Mouse (Mus musculus): ENCODE data around the gene Sp6. TPM values are rescaled to one million over a fixed set of nuclear protein-coding genes. Genes with fewer than 3 reads are reported as not detected.

Gene Sp6
- polyA plus RNA-seq, 1 experiment from 2014 or later = not detected

DNA sequence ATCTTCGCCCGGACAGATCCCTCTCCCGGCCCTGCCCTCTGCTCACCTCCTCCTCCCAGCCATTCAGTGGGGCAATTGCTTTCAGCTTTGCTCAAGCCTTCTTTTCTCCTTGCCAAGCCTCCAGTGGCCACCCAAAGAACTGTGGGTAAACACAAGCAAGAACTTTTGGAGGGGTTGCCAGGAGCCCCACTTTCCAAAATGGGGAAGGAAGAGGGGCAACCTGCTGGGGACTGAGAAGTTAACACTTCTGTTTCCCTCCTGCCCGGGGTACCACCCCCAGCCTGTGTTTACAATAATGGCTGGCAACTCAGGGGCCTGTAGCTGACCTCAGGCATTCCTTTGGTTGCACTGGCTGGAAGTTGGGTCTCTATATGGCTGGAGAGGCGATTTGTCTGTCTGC lies 10.0 kb upstream of the Sp6 start:
- Histone ChIP-seq H3K27me3 (replicated peaks; ENCODE audit: control insufficient read depth, insufficient read depth, low read length) (0 out of 2 replicates have a peak, but pooled peaks cover 3% of the 10 kb centered on the region), H3K4me3 (ENCODE audit: low read depth, low read length) (no peak overlapping the region), H3K36me3 (ENCODE audit: control insufficient read depth, insufficient read depth, low read length) (no peaks in the 10 kb centered on the region), H3K4me2 (ENCODE audit: low read length) (no peak overlapping the region), H3K9ac (ENCODE audit: low read length) (no peak overlapping the region), H3K27ac (ENCODE audit: low read depth) (no peak overlapping the region), H3K4me1 (replicated peaks; ENCODE audit: control insufficient read depth, insufficient read depth, low read length) (no peaks in the 10 kb centered on the region), H3K9me3 (ENCODE audit: control insufficient read depth, low read length) (no peaks in the 10 kb centered on the region)
- ATAC-seq (replicated peaks; ENCODE audit: low FRiP score, low TSS enrichment, low read depth) (no peak), DNase-seq (ENCODE audit: low spot score) (no peak)
- 20% methylated on average over 5 of the region's 5 CpGs for WGBS

DNA sequence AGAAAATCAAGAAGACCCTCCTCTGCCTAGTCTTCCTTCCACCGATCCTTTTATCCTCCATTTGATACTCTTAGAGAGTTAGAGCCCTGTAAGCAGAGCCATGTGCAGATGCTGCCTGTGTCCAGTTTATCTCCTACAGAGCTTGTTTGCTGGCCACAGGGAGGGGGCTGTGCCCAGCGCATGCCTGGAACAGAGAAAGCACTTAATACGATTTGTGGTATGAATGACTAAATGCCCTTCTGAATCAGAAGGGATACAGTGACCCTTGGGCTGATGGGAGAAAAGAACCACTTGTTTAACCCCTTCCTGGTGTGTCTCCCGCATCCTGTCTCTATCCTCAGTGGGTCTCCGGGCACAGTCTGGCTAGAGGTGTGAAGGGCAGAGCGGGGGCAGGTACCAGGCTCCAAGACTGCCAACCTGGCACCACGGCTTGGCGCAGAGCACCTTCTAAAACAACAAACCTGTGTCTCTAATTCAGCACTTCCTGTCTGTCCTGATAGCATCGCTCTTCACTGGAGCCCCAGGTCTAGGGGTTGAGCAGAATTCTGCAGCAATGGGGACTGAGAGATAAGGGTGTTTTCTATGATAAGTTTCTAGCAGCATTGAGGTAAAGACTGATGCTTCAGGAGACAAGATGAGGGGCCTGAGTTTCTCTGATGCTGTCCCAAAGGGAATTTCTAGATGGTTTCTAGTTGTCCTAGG lies 6.0 kb upstream of the Sp6 start:
- Histone ChIP-seq H3K4me3 (ENCODE audit: low read depth, low read length) (no peak overlapping the region), H3K9me3 (ENCODE audit: control insufficient read depth, low read length) (no peaks in the 10 kb centered on the region), H3K9ac (ENCODE audit: low read length) (no peak overlapping the region), H3K27ac (ENCODE audit: low read depth) (no peak overlapping the region), H3K4me1 (replicated peaks; ENCODE audit: control insufficient read depth, insufficient read depth, low read length) (no peaks in the 10 kb centered on the region), H3K4me2 (ENCODE audit: low read length) (no peak overlapping the region), H3K27me3 (replicated peaks; ENCODE audit: control insufficient read depth, insufficient read depth, low read length) (0 out of 2 replicates have a peak, but pooled peaks cover 10% of the 10 kb centered on the region), H3K36me3 (ENCODE audit: control insufficient read depth, insufficient read depth, low read length) (no peaks in the 10 kb centered on the region)
- DNase-seq (ENCODE audit: low spot score) = no peak
- ATAC-seq (replicated peaks; ENCODE audit: low FRiP score, low TSS enrichment, low read depth) = no peak
- 54% methylated on average over 9 of the region's 9 CpGs for WGBS

DNA sequence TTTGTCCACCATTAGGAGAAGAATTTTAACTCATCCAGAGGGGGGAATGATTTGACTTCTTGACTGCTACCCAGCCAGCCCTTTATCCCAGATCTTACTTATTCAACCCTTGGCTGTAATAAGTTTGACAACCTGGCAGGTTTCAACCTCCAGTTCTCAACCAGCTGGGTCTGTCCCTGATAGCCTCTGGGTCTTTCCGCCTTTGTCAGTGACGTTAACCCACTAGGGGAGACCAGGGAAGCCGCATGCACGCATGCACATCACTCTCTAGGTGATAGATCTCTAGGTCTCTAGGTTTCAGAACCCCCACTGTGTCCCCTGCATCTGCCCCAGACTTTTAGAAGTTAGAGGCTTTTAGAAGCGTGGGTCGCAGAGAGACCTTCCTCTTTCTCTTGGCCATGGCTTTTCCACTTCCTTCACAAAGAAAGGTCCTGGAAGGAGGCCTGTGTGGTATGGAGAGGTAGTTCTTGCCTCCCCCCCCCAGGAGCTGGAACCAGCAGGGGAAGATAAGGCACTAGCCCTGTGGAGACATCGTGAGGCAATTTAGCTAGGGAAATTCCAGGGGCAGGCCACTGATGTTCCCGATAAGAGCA lies 3.9 kb upstream of the Sp6 start:
- H3K27me3 ChIP-seq (replicated peaks; ENCODE audit: control insufficient read depth, insufficient read depth, low read length) = peaks cover 16% of the 10 kb centered on the region
- WGBS = 50% methylated on average over 8 of the region's 8 CpGs
- H3K36me3 ChIP-seq (ENCODE audit: control insufficient read depth, insufficient read depth, low read length) = no peaks in the 10 kb centered on the region
- H3K9ac ChIP-seq (ENCODE audit: low read length) = no peak overlapping the region
- no peak overlapping the region for H3K4me2 ChIP-seq (ENCODE audit: low read length)
- H3K4me3 ChIP-seq (ENCODE audit: low read depth, low read length) = no peak overlapping the region
- no peaks in the 10 kb centered on the region for H3K9me3 ChIP-seq (ENCODE audit: control insufficient read depth, low read length)
- no peaks in the 10 kb centered on the region for H3K4me1 ChIP-seq (replicated peaks; ENCODE audit: control insufficient read depth, insufficient read depth, low read length)
- DNase-seq (ENCODE audit: low spot score) (no peak), ATAC-seq (replicated peaks; ENCODE audit: low FRiP score, low TSS enrichment, low read depth) (no peak)
- no peak overlapping the region for H3K27ac ChIP-seq (ENCODE audit: low read depth)

DNA sequence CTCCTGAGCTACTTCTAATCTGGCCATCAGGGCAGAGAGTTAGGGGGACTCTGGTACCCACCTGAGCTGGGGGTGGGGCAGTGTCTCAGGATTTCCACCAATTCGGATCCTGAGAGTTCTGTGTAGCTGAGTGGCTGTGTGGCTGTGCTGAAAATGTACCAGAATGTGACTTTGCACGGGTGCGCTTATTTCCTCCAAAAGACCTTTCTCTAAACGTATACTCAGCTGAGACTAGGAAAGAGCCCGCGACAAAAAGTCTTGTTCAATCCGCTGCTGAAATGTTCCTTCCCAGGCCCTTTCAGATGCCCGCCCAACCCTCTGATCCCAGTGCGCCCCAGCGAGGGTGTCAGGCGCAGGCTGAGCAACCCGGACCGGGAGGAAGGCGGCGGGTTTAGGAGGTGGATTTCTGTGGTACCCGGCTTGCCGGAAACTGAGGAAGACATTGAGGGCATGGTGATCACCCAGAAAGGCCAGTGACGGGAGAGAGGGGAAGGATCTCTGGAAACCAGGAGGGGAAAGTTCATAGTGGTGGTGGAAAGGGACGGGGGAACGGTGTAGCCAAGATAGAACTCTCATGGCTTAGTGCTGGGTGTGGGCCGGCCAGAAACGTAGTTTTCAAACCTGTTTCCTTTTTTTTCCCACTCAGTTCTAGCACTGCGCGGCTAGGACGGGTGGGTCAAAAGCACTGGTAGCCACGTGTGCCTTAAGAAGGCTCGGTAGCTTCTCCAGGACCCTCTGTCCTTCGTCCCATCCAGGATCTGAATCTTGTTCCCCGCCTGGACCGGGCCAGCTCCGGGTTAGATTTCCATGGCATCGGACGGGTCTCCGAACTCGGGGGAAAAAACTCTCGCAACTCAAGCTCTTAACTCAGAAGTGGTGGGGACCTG lies 4.7 kb downstream of the Sp6 start:
- no peaks in the 10 kb centered on the region for H3K9me3 ChIP-seq (ENCODE audit: control insufficient read depth, low read length)
- H3K4me1 ChIP-seq (replicated peaks; ENCODE audit: control insufficient read depth, insufficient read depth, low read length) = peaks cover 14% of the 10 kb centered on the region
- peaks cover 82% of the 10 kb centered on the region for H3K27me3 ChIP-seq (replicated peaks; ENCODE audit: control insufficient read depth, insufficient read depth, low read length)
- H3K36me3 ChIP-seq (ENCODE audit: control insufficient read depth, insufficient read depth, low read length) = no peaks in the 10 kb centered on the region
- no peak overlapping the region for H3K27ac ChIP-seq (ENCODE audit: low read depth)
- ATAC-seq (replicated peaks; ENCODE audit: low FRiP score, low TSS enrichment, low read depth) (no peak), DNase-seq (ENCODE audit: low spot score) (peak; percentile 67)
- H3K4me3 ChIP-seq (ENCODE audit: low read depth, low read length) = peak overlapping the region; percentile 37
- 1% methylated on average over 36 of the region's 36 CpGs for WGBS
- H3K4me2 ChIP-seq (ENCODE audit: low read length) = peak overlapping the region; percentile 58
- no peak overlapping the region for H3K9ac ChIP-seq (ENCODE audit: low read length)

DNA sequence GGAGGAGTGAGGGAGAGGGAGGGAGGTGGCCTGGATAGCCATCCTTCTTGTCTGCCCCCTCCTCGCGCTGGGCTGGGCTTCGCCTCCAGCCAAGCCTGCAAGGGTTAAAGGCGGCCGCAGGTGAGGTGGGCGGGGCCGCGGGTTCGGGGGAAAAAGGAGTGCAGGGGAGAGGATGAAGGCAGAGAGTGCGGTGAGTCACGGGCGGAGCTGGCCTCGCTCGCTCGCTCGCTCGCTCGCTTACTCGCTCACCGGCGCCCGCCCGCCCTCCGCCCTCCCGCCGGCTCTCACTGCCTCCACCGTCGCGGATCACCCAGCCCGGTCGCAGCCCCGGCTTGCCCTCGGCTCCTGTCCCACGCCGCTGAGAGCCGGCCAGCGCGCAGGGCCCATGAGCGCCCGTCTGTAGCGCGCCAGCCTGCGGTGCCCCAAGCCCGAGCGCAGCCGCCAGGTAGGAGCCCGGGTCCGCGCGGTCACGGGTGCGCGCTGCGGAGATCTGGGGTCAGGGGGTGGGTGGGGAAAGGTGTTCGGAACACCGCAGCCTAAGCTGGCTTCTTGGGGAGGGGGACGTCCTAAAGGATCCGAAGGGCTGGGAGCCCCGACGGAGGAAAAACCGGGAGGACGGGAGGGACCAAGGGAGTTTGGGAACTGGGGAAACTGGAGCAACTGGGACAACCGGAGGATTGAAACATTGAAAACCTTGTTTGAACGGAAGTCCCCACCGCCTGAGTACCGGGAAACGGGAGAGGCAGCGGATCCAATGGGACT lies 5.6 kb downstream of the Sp6 start:
- DNase-seq (ENCODE audit: low spot score) (peak; percentile 73), ATAC-seq (replicated peaks; ENCODE audit: low FRiP score, low TSS enrichment, low read depth) (peak; percentile 36; the same call in 1 of the 2 replicates)
- Histone ChIP-seq H3K27me3 (replicated peaks; ENCODE audit: control insufficient read depth, insufficient read depth, low read length) (peaks cover 89% of the 10 kb centered on the region), H3K9ac (ENCODE audit: low read length) (peak overlapping the region; percentile 30), H3K27ac (ENCODE audit: low read depth) (no peak overlapping the region), H3K4me1 (replicated peaks; ENCODE audit: control insufficient read depth, insufficient read depth, low read length) (peaks cover 14% of the 10 kb centered on the region), H3K4me3 (ENCODE audit: low read depth, low read length) (peak overlapping the region; percentile 37), H3K4me2 (ENCODE audit: low read length) (peak overlapping the region; percentile 58), H3K9me3 (ENCODE audit: control insufficient read depth, low read length) (no peaks in the 10 kb centered on the region), H3K36me3 (ENCODE audit: control insufficient read depth, insufficient read depth, low read length) (no peaks in the 10 kb centered on the region)
- under 1% methylated on average over 68 of the region's 68 CpGs for WGBS

DNA sequence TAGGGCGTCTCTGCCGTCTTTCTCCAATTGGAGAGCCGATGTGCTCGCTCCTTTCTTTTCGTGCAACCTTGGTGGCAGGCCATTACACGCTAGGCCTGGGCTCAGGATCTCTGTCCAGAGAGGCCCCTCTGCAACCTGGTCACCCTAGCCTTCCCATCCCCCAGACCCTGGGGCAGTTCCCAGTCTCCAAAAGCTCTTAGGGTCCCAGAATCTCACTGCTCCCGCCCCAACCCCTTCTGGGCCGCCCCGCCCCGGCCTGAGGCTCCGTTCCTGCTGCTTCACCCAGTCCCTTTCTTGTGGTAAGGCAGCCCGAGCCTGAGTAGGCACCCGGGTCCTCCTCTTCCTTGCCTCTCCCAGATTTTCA lies 6.1 kb downstream of the Sp6 start:
- H3K4me2 ChIP-seq (ENCODE audit: low read length) = peak overlapping the region; percentile 58
- DNase-seq (ENCODE audit: low spot score) (no peak), ATAC-seq (replicated peaks; ENCODE audit: low FRiP score, low TSS enrichment, low read depth) (no peak)
- no peak overlapping the region for H3K27ac ChIP-seq (ENCODE audit: low read depth)
- H3K4me3 ChIP-seq (ENCODE audit: low read depth, low read length) = peak overlapping the region; percentile 37
- no peak overlapping the region for H3K9ac ChIP-seq (ENCODE audit: low read length)
- no peaks in the 10 kb centered on the region for H3K36me3 ChIP-seq (ENCODE audit: control insufficient read depth, insufficient read depth, low read length)
- WGBS = 14% methylated on average over 13 of the region's 13 CpGs
- no peaks in the 10 kb centered on the region for H3K9me3 ChIP-seq (ENCODE audit: control insufficient read depth, low read length)
- peaks cover 14% of the 10 kb centered on the region for H3K4me1 ChIP-seq (replicated peaks; ENCODE audit: control insufficient read depth, insufficient read depth, low read length)
- H3K27me3 ChIP-seq (replicated peaks; ENCODE audit: control insufficient read depth, insufficient read depth, low read length) = peaks cover 89% of the 10 kb centered on the region

DNA sequence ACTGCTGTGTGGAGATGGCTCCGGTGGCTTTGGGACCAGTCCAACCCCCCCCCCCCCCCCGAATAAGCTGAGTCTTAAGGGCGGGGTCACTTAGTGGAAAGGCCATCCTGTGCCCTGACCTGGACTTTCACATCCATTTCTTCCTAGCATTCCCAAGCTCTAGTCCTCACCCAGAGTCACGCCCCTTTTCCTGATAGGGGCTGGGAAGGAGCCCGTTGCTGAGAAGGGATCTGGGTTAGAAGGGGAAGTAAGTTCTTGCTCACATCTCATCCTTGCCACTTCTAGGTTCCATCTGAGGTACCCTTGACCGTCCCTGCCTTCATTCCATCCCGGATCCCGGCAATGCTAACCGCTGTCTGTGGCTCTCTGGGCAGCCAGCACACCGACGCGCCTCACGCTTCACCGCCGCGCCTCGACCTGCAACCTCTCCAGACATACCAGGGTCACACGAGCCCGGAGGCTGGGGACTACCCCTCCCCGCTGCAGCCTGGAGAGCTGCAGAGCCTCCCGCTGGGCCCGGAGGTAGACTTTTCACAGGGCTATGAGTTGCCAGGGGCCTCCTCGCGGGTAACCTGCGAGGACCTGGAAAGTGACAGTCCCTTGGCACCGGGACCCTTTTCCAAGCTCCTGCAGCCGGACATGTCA lies 8.0 kb downstream of the Sp6 start:
- 3% methylated on average over 27 of the region's 27 CpGs for WGBS
- H3K27me3 ChIP-seq (replicated peaks; ENCODE audit: control insufficient read depth, insufficient read depth, low read length) = peaks cover 77% of the 10 kb centered on the region
- no peaks in the 10 kb centered on the region for H3K36me3 ChIP-seq (ENCODE audit: control insufficient read depth, insufficient read depth, low read length)
- peak overlapping the region; percentile 48 for H3K4me3 ChIP-seq (ENCODE audit: low read depth, low read length)
- peak overlapping the region; percentile 83 for H3K4me2 ChIP-seq (ENCODE audit: low read length)
- H3K9ac ChIP-seq (ENCODE audit: low read length) = no peak overlapping the region; the same call in 1 of the 2 replicates
- DNase-seq (ENCODE audit: low spot score) (peak; percentile 76), ATAC-seq (replicated peaks; ENCODE audit: low FRiP score, low TSS enrichment, low read depth) (no peak)
- H3K9me3 ChIP-seq (ENCODE audit: control insufficient read depth, low read length) = no peaks in the 10 kb centered on the region
- peaks cover 22% of the 10 kb centered on the region for H3K4me1 ChIP-seq (replicated peaks; ENCODE audit: control insufficient read depth, insufficient read depth, low read length)
- H3K27ac ChIP-seq (ENCODE audit: low read depth) = no peak overlapping the region
